Mouse (Mus musculus) spleen, adult 2 months (tissue): Measurements from ENCODE around the gene Rb1. TPM values are rescaled to one million over a fixed set of nuclear protein-coding genes. Genes with fewer than 3 reads are reported as not detected.

Experiments used
- DNase-seq, 2 experiments: peaks; one replicate each; pipeline versions ENCODE4 v3.0.0 to v3.0.0-alpha.2; 2012 to 2021; ENCODE audit warnings: low spot score in 2 of 2, low read depth in 1 of 2
- H3K27ac ChIP-seq: fragments of 200-500 bp; 2 replicates; pipeline ENCODE4 v1.5.1; 2012; ENCODE audit warnings: low read length, inconsistent platforms; ENCODE audit not compliant: insufficient read depth
- H3K27me3 ChIP-seq: fragments of 200-500 bp; 2 replicates; pipeline ENCODE4 v1.6.1; 2012; ENCODE audit warnings: mild to moderate bottlenecking, moderate library complexity, low read length, inconsistent platforms; ENCODE audit not compliant: control insufficient read depth, insufficient read depth
- H3K36me3 ChIP-seq: fragments of 200-500 bp; 2 replicates; pipeline ENCODE4 v1.6.1; 2012; ENCODE audit warnings: mild to moderate bottlenecking, low read length, inconsistent platforms; ENCODE audit not compliant: control insufficient read depth, insufficient read depth
- H3K4me1 ChIP-seq: fragments of 200-500 bp; 2 replicates; pipeline ENCODE4 v1.6.1; 2011; ENCODE audit warnings: inconsistent platforms; ENCODE audit not compliant: control insufficient read depth, insufficient read depth, insufficient read length
- H3K4me3 ChIP-seq: fragments of 200-500 bp; 2 replicates; pipeline ENCODE4 v1.5.1; 2011; ENCODE audit warnings: mild to moderate bottlenecking, inconsistent platforms; ENCODE audit not compliant: insufficient read depth, insufficient read length; ENCODE audit errors: extremely low read depth
- CTCF ChIP-seq: fragments of 200-500 bp; IDR thresholded peaks from 2 replicates; pipeline ENCODE4 v1.5.1; 2011; ENCODE audit warnings: mild to moderate bottlenecking, inconsistent platforms; ENCODE audit not compliant: insufficient read depth, insufficient read length, insufficient replicate concordance; ENCODE audit errors: extremely low read depth
- POLR2A ChIP-seq: fragments of 200-500 bp; IDR thresholded peaks from 2 replicates; pipeline ENCODE4 v1.6.1; 2011; ENCODE audit warnings: low read depth, low read length, inconsistent platforms
- WGBS: fragments of 180-500 bp; shearing (Covaris S2); methylation state at CpG from one replicate; pipeline ENCODE4 v1.1.7; 2018; 5-methylcytosine and 5-hydroxymethylcytosine counted together
- polyA plus RNA-seq: library from polyadenylated mRNA; depleted of rRNA; stranded (reverse); fragments of >200 nt; gene quantifications from 2 replicates; pipeline ENCODE4 v1.2.3, GENCODE M21; 2012

The Rb1 gene
- polyA plus RNA-seq, 1 experiment, result 5.2 TPM

- H3K27me3 ChIP-seq, result no peaks in the 10 kb centered on the region
- DNase-seq, result no peak
- peaks cover 4% of the 10 kb centered on the region; the same call in 1 of the 2 replicates for H3K4me1 ChIP-seq
- H3K27ac ChIP-seq, result no peak overlapping the region
- peaks cover 3% of the 10 kb centered on the region; the same call in 1 of the 2 replicates for H3K36me3 ChIP-seq
- H3K4me3 ChIP-seq, result no peak overlapping the region
- TF ChIP-seq POLR2A, result no peak
- TF ChIP-seq CTCF, result no peak
- WGBS, result 64% methylated on average over 1 of the region's 1 CpGs
Observed at GRCm38 (mm10) chr14:73226849-73227248, 98.8 kb downstream of the Rb1 start.

DNA sequence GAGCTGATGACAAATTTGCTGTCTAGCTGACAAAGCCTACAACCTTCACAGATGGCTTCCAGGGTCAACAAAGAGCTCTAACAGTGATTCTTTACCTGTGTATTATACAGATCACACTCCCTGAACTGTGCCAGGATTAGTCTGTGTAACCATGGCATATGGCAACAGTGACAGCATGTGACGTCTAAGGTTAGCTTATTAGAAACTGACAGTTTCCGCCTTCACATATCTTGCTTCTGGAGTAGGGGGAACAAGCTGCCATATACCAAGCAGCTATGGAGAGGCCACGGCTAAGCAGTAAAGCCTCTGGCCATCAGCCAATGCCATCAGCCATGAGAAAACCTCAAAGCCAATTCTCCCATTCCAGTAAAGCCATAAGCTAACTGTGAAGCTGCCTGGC lies 99.3 kb downstream of the Rb1 start:
- H3K27me3 ChIP-seq, result no peaks in the 10 kb centered on the region
- TF ChIP-seq POLR2A (no peak), CTCF (no peak)
- 91% methylated on average over 3 of the region's 3 CpGs for WGBS
- H3K4me3 ChIP-seq, result no peak overlapping the region
- no peak for DNase-seq
- H3K36me3 ChIP-seq, result peaks cover 3% of the 10 kb centered on the region; the same call in 1 of the 2 replicates
- no peak overlapping the region for H3K27ac ChIP-seq
- H3K4me1 ChIP-seq, result peaks cover 4% of the 10 kb centered on the region; the same call in 1 of the 2 replicates

DNA sequence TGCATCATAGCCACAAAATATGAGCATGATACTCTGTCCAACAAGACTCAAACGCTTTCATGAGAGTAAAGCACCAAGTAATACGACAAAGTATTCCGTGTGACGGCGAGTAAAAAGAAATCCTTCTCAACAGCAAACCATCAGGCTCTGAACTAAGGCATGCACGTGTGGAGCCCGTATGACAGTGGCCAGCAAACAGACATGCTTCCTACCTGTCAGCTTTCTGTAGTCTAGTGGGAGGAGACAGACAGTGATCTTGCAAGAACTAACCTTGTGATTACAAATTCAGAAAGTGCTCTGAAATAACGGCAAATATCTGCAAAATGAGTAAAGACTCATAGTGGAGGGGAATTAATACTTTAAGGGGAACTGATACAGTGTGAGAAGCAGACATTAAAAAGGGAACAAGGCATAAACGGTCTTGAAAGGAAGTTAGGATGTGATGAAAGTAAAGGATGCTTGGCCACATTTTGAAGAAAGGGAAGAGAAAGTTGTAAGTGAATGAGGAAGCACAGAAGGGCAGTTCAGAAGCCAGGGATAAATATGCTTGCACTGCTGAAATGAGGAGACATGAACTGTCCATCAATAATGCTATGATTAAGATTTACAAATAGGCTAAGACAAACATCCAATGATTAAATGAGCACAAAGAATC lies 103.2 kb downstream of the Rb1 start:
- Histone ChIP-seq H3K4me3 (no peak overlapping the region), H3K36me3 (peaks cover 2% of the 10 kb centered on the region; the same call in 1 of the 2 replicates), H3K4me1 (peaks cover 4% of the 10 kb centered on the region; the same call in 1 of the 2 replicates), H3K27me3 (no peaks in the 10 kb centered on the region), H3K27ac (no peak overlapping the region)
- no peak for DNase-seq
- no peak for TF ChIP-seq POLR2A
- no peak for TF ChIP-seq CTCF
- WGBS, result 58% methylated on average over 9 of the region's 9 CpGs

- TF ChIP-seq CTCF (no peak), POLR2A (no peak)
- no peak overlapping the region for H3K4me3 ChIP-seq
- no peaks in the 10 kb centered on the region for H3K4me1 ChIP-seq
- no peak for DNase-seq
- H3K36me3 ChIP-seq, result peaks cover 9% of the 10 kb centered on the region
- H3K27me3 ChIP-seq, result no peaks in the 10 kb centered on the region
- H3K27ac ChIP-seq, result no peak overlapping the region
- 89% methylated on average over 1 of the region's 1 CpGs for WGBS
Observed at GRCm38 (mm10) chr14:73217062-73217461, 108.6 kb downstream of the Rb1 start.

DNA sequence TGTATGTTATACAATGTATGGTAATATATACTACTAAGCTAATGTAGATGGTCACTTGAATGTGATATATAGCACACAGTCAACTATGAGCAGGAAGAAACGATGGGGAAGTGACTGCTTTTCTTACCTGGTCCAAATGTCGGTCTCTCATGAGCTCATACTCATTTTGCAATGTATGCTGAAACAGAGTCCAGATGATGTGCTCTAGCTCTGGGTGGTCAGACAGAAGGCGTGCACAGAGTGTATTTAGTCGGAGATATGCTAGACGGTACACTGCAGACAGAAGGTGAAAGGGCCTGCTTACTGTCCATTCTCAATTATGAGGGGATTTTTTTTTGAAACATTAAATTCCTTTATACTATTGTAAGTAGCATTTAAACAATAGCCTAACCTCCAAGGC lies 114.1 kb downstream of the Rb1 start:
- Histone ChIP-seq H3K27ac (no peak overlapping the region), H3K27me3 (no peaks in the 10 kb centered on the region), H3K36me3 (peaks cover 13% of the 10 kb centered on the region), H3K4me3 (no peak overlapping the region), H3K4me1 (0 out of 2 replicates have a peak, but pooled peaks cover 2% of the 10 kb centered on the region)
- DNase-seq, result no peak
- 92% methylated on average over 5 of the region's 5 CpGs for WGBS
- TF ChIP-seq POLR2A, result no peak

DNA sequence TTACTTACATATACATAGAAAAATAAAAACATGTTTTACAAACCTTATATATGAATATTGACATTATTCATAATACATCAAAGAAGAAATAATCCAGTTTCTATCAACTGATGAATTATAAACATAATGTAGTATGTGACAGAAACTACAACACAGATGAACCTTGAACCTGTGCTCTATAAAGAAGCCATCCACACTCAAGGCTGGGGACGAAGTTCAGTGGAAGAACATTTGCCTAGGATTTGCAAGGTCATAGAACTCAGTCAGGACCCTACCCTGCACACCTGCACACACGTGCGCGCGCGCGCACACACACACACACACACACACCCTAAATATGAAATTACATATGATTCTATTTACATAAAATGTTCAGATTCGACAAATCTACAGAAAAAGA lies 115.4 kb downstream of the Rb1 start:
- TF ChIP-seq CTCF, result no peak
- TF ChIP-seq POLR2A, result no peak
- Histone ChIP-seq H3K36me3 (peaks cover 12% of the 10 kb centered on the region), H3K4me1 (0 out of 2 replicates have a peak, but pooled peaks cover 2% of the 10 kb centered on the region), H3K27ac (no peak overlapping the region), H3K4me3 (no peak overlapping the region), H3K27me3 (no peaks in the 10 kb centered on the region)
- no peak for DNase-seq
- 96% methylated on average over 8 of the region's 8 CpGs for WGBS

- 0 out of 2 replicates have a peak, but pooled peaks cover 2% of the 10 kb centered on the region for H3K4me1 ChIP-seq
- no peak for DNase-seq
- H3K27me3 ChIP-seq, result no peaks in the 10 kb centered on the region
- TF ChIP-seq POLR2A, result no peak
- TF ChIP-seq CTCF, result no peak
- no peak overlapping the region for H3K27ac ChIP-seq
- H3K36me3 ChIP-seq, result peaks cover 13% of the 10 kb centered on the region
- no peak overlapping the region for H3K4me3 ChIP-seq
Observed at GRCm38 (mm10) chr14:73209262-73209661, 116.4 kb downstream of the Rb1 start.
